Mouse (Mus musculus) adrenal gland, postnatal 0 days (tissue): Measurements from ENCODE around the gene Tulp1. TPM values are rescaled to one million over a fixed set of nuclear protein-coding genes. Genes with fewer than 3 reads are reported as not detected.

ENCODE experiments used
- polyA plus RNA-seq: library from polyadenylated mRNA; unstranded; fragments of >200 nt; fragmentation: Nextera tagmentation; extraction: Ambion mirVana; gene quantifications from 2 replicates; pipeline ENCODE4 v1.2.1, GENCODE M21; 2015

Gene Tulp1
- 3.3 and 4.6 TPM in 2 replicates for polyA plus RNA-seq

DNA sequence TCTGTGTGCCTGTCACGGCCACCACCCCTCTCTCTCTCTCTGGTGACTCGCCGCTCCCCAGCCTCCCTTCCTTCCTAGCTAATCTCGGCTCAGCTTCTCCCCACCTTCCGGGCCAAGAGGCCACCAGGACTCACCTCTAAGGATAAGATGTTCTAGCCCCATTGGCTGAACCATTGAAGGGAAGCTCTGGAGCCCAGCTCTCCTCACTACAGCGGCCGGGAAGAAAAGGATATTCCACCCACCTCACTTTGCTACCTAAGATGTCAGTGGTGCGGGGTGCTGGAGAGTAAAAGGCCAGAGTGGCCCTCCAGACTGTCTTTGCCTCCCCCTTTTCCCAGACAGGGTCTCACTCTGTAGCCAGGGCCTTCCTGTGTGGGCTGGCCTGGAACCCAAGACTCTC, at the start of gene Tulp1:
Gene Tulp1, minus strand, starts transcription at position 101 of the 400 bp plus-strand sequence.

DNA sequence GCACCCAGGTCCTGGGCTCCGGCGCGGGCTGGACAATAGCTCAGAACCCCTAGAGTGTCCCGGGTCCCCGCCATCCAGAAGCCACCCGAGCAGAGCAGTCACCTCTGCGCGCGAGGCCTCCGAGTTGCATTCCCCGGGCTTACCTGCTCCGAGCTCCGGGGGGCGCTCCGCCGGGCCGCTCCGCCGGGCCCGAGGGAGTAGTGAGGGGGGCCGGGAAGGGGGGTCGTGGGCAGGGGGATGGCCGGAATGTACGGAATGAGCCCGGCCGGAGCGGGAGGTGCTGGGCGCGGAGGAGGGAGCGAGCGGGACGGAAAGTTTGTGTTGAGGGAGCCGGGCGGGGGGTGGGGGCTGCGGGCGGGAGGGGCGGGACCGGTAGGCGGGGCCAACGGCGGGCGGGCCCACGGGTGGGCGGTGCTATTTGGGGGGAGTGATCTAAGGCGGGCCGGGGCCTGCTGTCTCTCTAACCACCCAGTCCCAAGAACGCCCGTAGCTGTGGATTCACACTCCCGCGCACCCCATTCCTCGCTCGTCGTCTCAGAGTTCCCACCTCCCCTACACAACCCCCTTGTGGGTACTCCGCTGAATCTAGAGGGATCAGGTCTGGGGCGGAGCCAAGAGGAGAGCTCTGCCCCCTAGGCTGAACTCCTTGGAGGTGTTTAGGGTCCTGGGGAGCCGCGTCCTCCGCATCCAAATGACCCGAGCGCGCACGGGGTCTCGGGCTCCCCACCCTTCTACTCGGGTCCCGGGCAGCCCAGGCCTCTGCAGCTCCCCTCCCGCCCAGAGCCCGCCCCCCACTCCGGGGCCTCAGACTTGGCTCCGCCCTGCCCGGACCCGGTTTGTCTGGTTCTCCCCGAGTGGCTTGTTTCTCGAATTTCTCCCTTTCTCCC, 14.3 kb downstream of the Tulp1 start, which contains the start of gene Tead3:
Gene Tead3, minus strand, starts transcription at position 352 of the 887 bp plus-strand sequence.

DNA sequence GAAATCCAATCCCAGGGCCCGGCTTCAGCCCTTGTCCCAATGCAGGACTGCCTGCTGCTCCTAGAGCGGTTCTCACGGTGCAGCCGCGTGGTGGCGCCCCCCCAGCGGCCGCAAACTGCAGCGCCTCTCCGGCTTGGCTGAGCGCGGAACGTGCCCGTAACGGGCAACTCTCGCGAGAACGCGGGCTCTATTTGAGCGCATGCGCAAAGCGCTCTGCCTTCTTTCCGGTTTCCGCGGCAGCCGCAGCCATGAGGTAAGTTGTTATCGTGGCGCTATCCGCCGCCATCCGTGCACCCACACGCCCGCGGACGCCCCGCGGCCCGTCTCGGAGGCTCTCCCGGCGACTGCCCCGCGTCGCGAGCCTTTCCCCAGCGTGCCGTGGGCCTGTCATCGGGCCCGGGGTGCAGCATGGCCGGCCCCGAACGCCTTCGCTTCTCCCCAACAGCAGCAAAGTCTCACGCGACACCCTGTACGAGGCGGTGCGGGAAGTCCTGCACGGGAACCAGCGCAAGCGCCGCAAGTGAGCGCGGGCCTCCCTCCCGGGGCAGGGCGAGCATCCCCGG, 36.6 kb downstream of the Tulp1 start, which contains the start of gene Rpl10a:
Gene Rpl10a, plus strand, starts transcription at position 106 of the 563 bp plus-strand sequence.

GRCm38 (mm10) chr17:28313212-28313879, 51.7 kb downstream of the Tulp1 start, which contains the start of gene Fance:
Gene Fance, plus strand, starts transcription at chr17:28313519.

Other genes starting within 250 kb of the Tulp1 start
- 2.3 and 6.1 TPM in 2 replicates for gene Scube3, start 223.1 kb downstream of the Tulp1 start, polyA plus RNA-seq
- 22.7 and 24.7 TPM in 2 replicates for gene Zfp523, start 188.1 kb downstream of the Tulp1 start, polyA plus RNA-seq
- gene Def6, start 157.4 kb downstream of the Tulp1 start, polyA plus RNA-seq = 4.6 and 5.5 TPM in 2 replicates
- gene Ppard, start 132.5 kb downstream of the Tulp1 start, polyA plus RNA-seq = 1.0 and 1.7 TPM in 2 replicates
- 21.6 and 30.3 TPM in 2 replicates for gene Fance, start 51.7 kb downstream of the Tulp1 start, polyA plus RNA-seq
- 508 and 655 TPM in 2 replicates for gene Rpl10a, start 36.8 kb downstream of the Tulp1 start, polyA plus RNA-seq
- gene Tead3, start 14.4 kb downstream of the Tulp1 start, polyA plus RNA-seq = 4.6 and 6.3 TPM in 2 replicates
- gene Fkbp5, start 152.3 kb upstream of the Tulp1 start, polyA plus RNA-seq = 24.5 and 33.5 TPM in 2 replicates
- gene Armc12, start 165.6 kb upstream of the Tulp1 start, polyA plus RNA-seq = not detected in 2 replicates
- not detected in 2 replicates for gene Clpsl2, start 184.2 kb upstream of the Tulp1 start, polyA plus RNA-seq
- gene Clps, start 195.5 kb upstream of the Tulp1 start, polyA plus RNA-seq = 2.8 TPM in 1 of 2 replicates, not detected in the other
- 5.3 and 8.9 TPM in 2 replicates for gene Lhfpl5, start 210.4 kb upstream of the Tulp1 start, polyA plus RNA-seq